8 mouse cellular contexts compared by ENCODE assay signal in genomic region chr13:38527797-38528650, GRCm38 (mm10). TPM values are rescaled to one million over a fixed set of nuclear protein-coding genes. Genes with fewer than 3 reads are reported as not detected.
DNase-seq lines count a peak whose midpoint lies in the region; ATAC-seq and TF ChIP-seq lines count a peak whose summit lies in the region.

No protein-coding gene starts in this region.

- no peaks in the 10 kb centered on the region for H3K27me3 ChIP-seq in forebrain, embryonic 16.5 days (replicated peaks; ENCODE audit: control insufficient read depth, insufficient read depth, low read length)
- H3K27me3 ChIP-seq in lung, embryonic 14.5 days (ENCODE audit: insufficient read depth, low read length): no peaks in the 10 kb centered on the region

- H3K27ac ChIP-seq in ES-E14 (ENCODE audit: insufficient read depth, low read depth, low read length, poor library complexity, severe bottlenecking): no peak overlapping the region
- peak overlapping the region; percentile 67 for H3K27ac ChIP-seq in forebrain, embryonic 16.5 days (ENCODE audit: low read length)
- peak overlapping the region; percentile 92 for H3K27ac ChIP-seq in layer of hippocampus, adult 2 months
- H3K27ac ChIP-seq in lung, embryonic 14.5 days (ENCODE audit: low read depth): peak overlapping the region; percentile 96

- intact Hi-C loops in heart, postnatal 36 days (cut with DNase I): loop anchor here (2.0 to 5.0 kb wide), 2 partner anchors 53 to 186 kb away; no protein-coding TSS in a partner anchor

- H3K36me3 ChIP-seq in ES-E14 (ENCODE audit: control insufficient read depth, insufficient read depth, low read length, poor library complexity, severe bottlenecking): peaks cover 3% of the 10 kb centered on the region; the same call in 1 of the 2 replicates
- H3K36me3 ChIP-seq in forebrain, embryonic 16.5 days (ENCODE audit: control insufficient read depth, insufficient read depth): no peaks in the 10 kb centered on the region; the same call in 1 of the 2 replicates
- peaks cover 4% of the 10 kb centered on the region for H3K36me3 ChIP-seq in lung, embryonic 14.5 days (ENCODE audit: insufficient read depth)

- in situ Hi-C loops in ES-E14 (cut with MboI; ENCODE audit: low sequenced_read_pairs in 2 of 2, unreplicated experiment in 2 of 2): no loop called here

- TF ChIP-seq CTCF in layer of hippocampus, adult 2 months (conservative IDR thresholded peaks at IDR 0.05): no peak
- TF ChIP-seq CTCF in lung, embryonic 14.5 days (IDR thresholded peaks at IDR 0.05; ENCODE audit: low read depth): no peak

- peak overlapping the region; percentile 92 for H3K9ac ChIP-seq in ES-E14 (ENCODE audit: insufficient read depth, low read depth, low read length, poor library complexity, severe bottlenecking)
- peak overlapping the region; percentile 87 for H3K9ac ChIP-seq in forebrain, embryonic 16.5 days (replicated peaks; ENCODE audit: low read depth, low read length)
- peak overlapping the region; percentile 91 for H3K9ac ChIP-seq in lung, embryonic 14.5 days

- H3K4me2 ChIP-seq in forebrain, embryonic 16.5 days (ENCODE audit: low read length): peak overlapping the region; percentile 68
- H3K4me2 ChIP-seq in lung, embryonic 14.5 days: peak overlapping the region; percentile 86

- peak; percentile 94 for ATAC-seq in forebrain, embryonic 16.5 days
- ATAC-seq in lung, embryonic 14.5 days (ENCODE audit: insufficient read depth): peak; percentile 93
- peak; percentile 79 for ATAC-seq in neutrophil, adult 5-6 weeks (ENCODE audit: extremely low read depth, insufficient number of reproducible peaks, low FRiP score, poor library complexity, severe bottlenecking)

- H3K4me3 ChIP-seq in ES-E14 (ENCODE audit: insufficient read depth in 1 of 2, low read depth in 1 of 2, low read length in 2 of 2, poor library complexity in 1 of 2, severe bottlenecking in 1 of 2): peak overlapping the region; percentile 85 to 86
- H3K4me3 ChIP-seq in forebrain, embryonic 16.5 days (replicated peaks; ENCODE audit: low read length): peak overlapping the region; percentile 77
- H3K4me3 ChIP-seq in layer of hippocampus, adult 2 months: peak overlapping the region; percentile 75
- peak overlapping the region; percentile 90 for H3K4me3 ChIP-seq in lung, embryonic 14.5 days (ENCODE audit: low read depth, low read length)

- peak; percentile 61 for DNase-seq in ES-E14 (ENCODE audit: low read depth, low spot score)
- DNase-seq in cerebellum, adult 11-12 months: peak; percentile 79
- DNase-seq in heart, postnatal 36 days: peak; percentile 92 to 93
- DNase-seq in layer of hippocampus, adult 2 months (ENCODE audit: low spot score in 2 of 2): peak; percentile 77 to 80
- DNase-seq in lung, embryonic 14.5 days: peak; percentile 90
- DNase-seq in testis, postnatal 14 days (ENCODE audit: low spot score): peak; percentile 78

- H3K4me1 ChIP-seq in ES-E14 (ENCODE audit: control insufficient read depth in 2 of 2, insufficient read depth in 2 of 2, low read length in 2 of 2, poor library complexity in 1 of 2): peaks cover 0 to 9% of the 10 kb centered on the region in 2 experiments; a peak in 2 of 4 replicates
- H3K4me1 ChIP-seq in forebrain, embryonic 16.5 days (replicated peaks; ENCODE audit: control insufficient read depth, insufficient read depth, low read length): peaks cover 15% of the 10 kb centered on the region
- peaks cover 27% of the 10 kb centered on the region for H3K4me1 ChIP-seq in lung, embryonic 14.5 days (ENCODE audit: insufficient read depth)

- no peaks in the 10 kb centered on the region for H3K9me3 ChIP-seq in ES-E14 (ENCODE audit: control insufficient read depth, insufficient read depth, low read depth, low read length)
- H3K9me3 ChIP-seq in forebrain, embryonic 16.5 days (ENCODE audit: control insufficient read depth, low read length): no peaks in the 10 kb centered on the region
- H3K9me3 ChIP-seq in lung, embryonic 14.5 days (ENCODE audit: low read depth, low read length): no peaks in the 10 kb centered on the region

- WGBS in forebrain, embryonic 16.5 days: under 1% methylated on average over 78 of the region's 87 CpGs
- WGBS in lung, embryonic 14.5 days: under 1% methylated on average over 77 of the region's 87 CpGs

TF ChIP-seq in ES-E14, 5 proteins besides CTCF, POLR2A, EP300 and RAD21:
- TF ChIP-seq CHD2 (IDR thresholded peaks at IDR 0.05; ENCODE audit: low read depth, low read length) (no peak), HCFC1 (IDR thresholded peaks at IDR 0.05; ENCODE audit: borderline replicate concordance, insufficient read depth, low read length) (no peak; the same call in 1 of the 2 replicates), ZNF384 (IDR thresholded peaks at IDR 0.05; ENCODE audit: low read depth, low read length) (no peak), MAFK (IDR thresholded peaks at IDR 0.05; ENCODE audit: insufficient read depth, low read depth, low read length) (no peak), ZC3H11A (IDR thresholded peaks at IDR 0.05; ENCODE audit: borderline replicate concordance, low read depth, low read length) (no peak)
TF ChIP-seq in ES-E14: peak in this region for 0.

RNA-seq across cellular contexts. Expression of gene Txndc5, which starts 0.6 kb away (rescaled TPM):
- 191 and 236 TPM in 2 replicates for total RNA-seq in ES-E14 (2012; rRNA removed)
- polyA plus RNA-seq in forebrain, embryonic 16.5 days (2015; fragmentation: Nextera tagmentation; extraction: Ambion mirVana): 59.8 and 68.9 TPM in 2 replicates
- 10 to 100 TPM; 33.0 to 35.0 TPM for total RNA-seq in heart, postnatal 36 days (2021)
- total RNA-seq in layer of hippocampus, adult 2 months (2021): 10 to 100 TPM; 44.6 to 47.5 TPM
- polyA plus RNA-seq in lung, embryonic 14.5 days (2014; fragmentation: Nextera tagmentation; extraction: Ambion mirVana): 290 and 295 TPM in 2 replicates
- 61.5 and 69.4 TPM in 2 replicates for total RNA-seq in neutrophil, adult 5-6 weeks (2017)
